Mouse (Mus musculus) stomach, embryonic 16.5 days (tissue): ENCODE results near the gene Jagn1. TPM values are rescaled to one million over a fixed set of nuclear protein-coding genes. Genes with fewer than 3 reads are reported as not detected.

Experiments
- ATAC-seq: fragments of 200-750 bp; cut with Nextera tagmentation; 2 replicates; pipeline ENCODE4 v1.8.0; 2017; ENCODE audit warnings: moderate number of reproducible peaks, moderate TSS enrichment; ENCODE audit not compliant: insufficient read depth, low FRiP score
- H3K27ac ChIP-seq: fragments of 300-500 bp; sonication (generic); 2 replicates; pipeline ENCODE4 v1.5.1; 2014; ENCODE audit warnings: low read length
- H3K27me3 ChIP-seq: fragments of 300-500 bp; sonication (generic); 2 replicates; pipeline ENCODE4 v1.6.1; 2014; ENCODE audit warnings: low read length, control low read depth, mixed read lengths; ENCODE audit not compliant: control insufficient read depth, insufficient read depth
- H3K36me3 ChIP-seq: fragments of 300-500 bp; sonication (generic); 2 replicates; pipeline ENCODE4 v1.6.1; 2014; ENCODE audit warnings: low read length; ENCODE audit not compliant: control insufficient read depth, insufficient read depth
- H3K4me1 ChIP-seq: fragments of 300-500 bp; sonication (generic); 2 replicates; pipeline ENCODE4 v1.6.1; 2014; ENCODE audit warnings: low read length, control low read depth, mixed read lengths; ENCODE audit not compliant: control insufficient read depth, insufficient read depth
- H3K4me2 ChIP-seq: fragments of 300-500 bp; sonication (generic); 2 replicates; pipeline ENCODE4 v1.6.1; 2014; ENCODE audit warnings: low read depth, low read length, mixed read lengths
- H3K4me3 ChIP-seq: fragments of 300-500 bp; sonication (generic); replicated peaks from 2 replicates; pipeline ENCODE4 v1.5.1; 2014; ENCODE audit warnings: mild to moderate bottlenecking, low read length
- H3K9ac ChIP-seq: fragments of 300-500 bp; sonication (generic); 2 replicates; pipeline ENCODE4 v1.6.1; 2014; ENCODE audit warnings: low read length
- H3K9me3 ChIP-seq: fragments of 300-500 bp; sonication (generic); replicated peaks from 2 replicates; pipeline ENCODE4 v1.6.1; 2016; ENCODE audit warnings: low read length, control low read depth; ENCODE audit not compliant: control insufficient read depth
- WGBS: fragments of 180-500 bp; shearing (Covaris S2); extraction: QIAGEN DNeasy Blood & Tissue Kit; methylation state at CpG from one replicate; pipeline ENCODE4 v1.1.7; 2014; 5-methylcytosine and 5-hydroxymethylcytosine counted together
- polyA plus RNA-seq: library from polyadenylated mRNA; unstranded; fragments of >200 nt; fragmentation: Nextera tagmentation; extraction: Ambion mirVana; gene quantifications from 2 replicates; pipeline ENCODE4 v1.2.1, GENCODE M21; 2015

The Jagn1 gene
- polyA plus RNA-seq, 1 experiment from 2014 or later, result 88.5 TPM

DNA sequence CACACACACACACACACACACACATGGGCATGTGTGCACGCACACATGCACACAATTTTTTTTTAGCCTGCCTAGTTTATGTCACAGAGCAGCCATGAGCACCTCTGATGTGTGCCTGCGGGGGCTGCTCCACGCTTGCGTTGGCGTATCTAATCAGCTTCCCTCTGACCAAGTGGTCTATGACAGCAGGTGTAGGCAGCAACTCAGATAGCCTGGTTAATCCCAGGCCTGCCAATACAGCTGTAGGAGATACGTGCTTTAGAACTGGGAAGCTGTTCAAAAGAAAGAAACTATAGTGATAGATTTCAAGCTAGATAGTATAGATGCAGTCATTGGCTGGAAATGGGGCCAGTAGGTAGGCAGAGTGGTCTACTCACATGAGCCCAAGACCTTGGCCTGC lies 31.3 kb downstream of the Jagn1 start:
- Histone ChIP-seq H3K4me3 (no peak overlapping the region), H3K9ac (no peak overlapping the region), H3K9me3 (no peaks in the 10 kb centered on the region), H3K36me3 (no peaks in the 10 kb centered on the region), H3K4me1 (peaks cover 20% of the 10 kb centered on the region), H3K4me2 (no peak overlapping the region), H3K27ac (no peak overlapping the region), H3K27me3 (no peaks in the 10 kb centered on the region)
- 86% methylated on average over 6 of the region's 6 CpGs for WGBS
- no peak for ATAC-seq

DNA sequence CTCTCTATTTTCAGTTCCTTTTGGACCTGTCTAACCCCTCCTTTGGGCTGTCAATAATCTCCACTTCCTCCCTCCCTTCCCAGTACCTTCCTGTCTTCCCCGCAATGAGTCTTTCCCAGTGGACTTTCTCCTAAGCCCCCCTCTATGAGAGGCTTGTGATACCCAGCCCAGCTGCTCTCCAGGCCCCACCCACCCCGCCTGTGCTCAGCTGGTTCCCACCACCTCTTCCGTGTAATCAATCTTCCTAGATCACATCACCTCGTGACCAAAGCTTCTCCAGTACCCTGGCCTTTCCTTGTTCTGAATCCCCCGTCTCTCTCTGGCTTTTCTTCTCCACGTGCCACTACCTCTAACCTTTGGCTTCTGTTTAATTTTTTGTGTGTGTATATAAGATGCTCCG lies 35.0 kb downstream of the Jagn1 start:
- Histone ChIP-seq H3K4me3 (no peak overlapping the region), H3K9ac (no peak overlapping the region), H3K4me2 (no peak overlapping the region), H3K36me3 (no peaks in the 10 kb centered on the region), H3K4me1 (peaks cover 7% of the 10 kb centered on the region), H3K27ac (no peak overlapping the region), H3K9me3 (no peaks in the 10 kb centered on the region), H3K27me3 (0 out of 2 replicates have a peak, but pooled peaks cover 3% of the 10 kb centered on the region)
- no peak for ATAC-seq
- WGBS, result 22% methylated on average over 7 of the region's 7 CpGs

DNA sequence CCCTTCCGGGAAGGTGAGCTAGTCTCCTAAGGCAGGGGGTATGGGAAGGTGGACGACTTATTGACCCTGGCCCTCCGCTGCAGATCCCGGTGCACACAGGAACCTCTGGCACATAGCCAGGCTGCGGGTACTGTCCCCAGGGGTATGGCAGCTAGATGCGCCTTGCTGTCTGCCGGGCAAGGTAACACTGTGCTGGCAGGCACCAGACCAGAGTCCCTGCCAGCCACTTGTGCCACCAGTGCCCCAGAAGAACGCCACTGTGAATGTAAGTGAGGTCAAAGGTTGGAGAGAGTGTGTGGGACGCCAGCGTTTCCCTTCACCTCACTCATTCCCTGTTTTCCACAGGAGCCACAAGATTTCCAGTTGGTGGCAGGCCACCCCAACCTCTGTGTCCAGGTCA lies 36.5 kb downstream of the Jagn1 start:
- WGBS, result 86% methylated on average over 10 of the region's 10 CpGs
- H3K9ac ChIP-seq, result no peak overlapping the region
- no peak overlapping the region for H3K4me2 ChIP-seq
- 0 out of 2 replicates have a peak, but pooled peaks cover 7% of the 10 kb centered on the region for H3K27me3 ChIP-seq
- H3K4me3 ChIP-seq, result no peak overlapping the region
- ATAC-seq, result no peak
- no peaks in the 10 kb centered on the region for H3K9me3 ChIP-seq
- no peaks in the 10 kb centered on the region for H3K36me3 ChIP-seq
- H3K4me1 ChIP-seq, result peaks cover 10% of the 10 kb centered on the region
- no peak overlapping the region for H3K27ac ChIP-seq

GRCm38 (mm10) chr6:113480555-113481373 lies 38.4 kb downstream of the Jagn1 start:
- 0 out of 2 replicates have a peak overlapping the region, but pooled peaks have one; percentile 38 for H3K27ac ChIP-seq
- no peak overlapping the region for H3K4me2 ChIP-seq
- H3K9me3 ChIP-seq, result no peaks in the 10 kb centered on the region
- H3K4me1 ChIP-seq, result peaks cover 11% of the 10 kb centered on the region
- ATAC-seq, result peak; percentile 16; the same call in 1 of the 2 replicates
- 0 out of 2 replicates have a peak, but pooled peaks cover 7% of the 10 kb centered on the region for H3K27me3 ChIP-seq
- H3K4me3 ChIP-seq, result no peak overlapping the region
- H3K9ac ChIP-seq, result no peak overlapping the region
- H3K36me3 ChIP-seq, result no peaks in the 10 kb centered on the region
- WGBS, result 55% methylated on average over 18 of the region's 18 CpGs

DNA sequence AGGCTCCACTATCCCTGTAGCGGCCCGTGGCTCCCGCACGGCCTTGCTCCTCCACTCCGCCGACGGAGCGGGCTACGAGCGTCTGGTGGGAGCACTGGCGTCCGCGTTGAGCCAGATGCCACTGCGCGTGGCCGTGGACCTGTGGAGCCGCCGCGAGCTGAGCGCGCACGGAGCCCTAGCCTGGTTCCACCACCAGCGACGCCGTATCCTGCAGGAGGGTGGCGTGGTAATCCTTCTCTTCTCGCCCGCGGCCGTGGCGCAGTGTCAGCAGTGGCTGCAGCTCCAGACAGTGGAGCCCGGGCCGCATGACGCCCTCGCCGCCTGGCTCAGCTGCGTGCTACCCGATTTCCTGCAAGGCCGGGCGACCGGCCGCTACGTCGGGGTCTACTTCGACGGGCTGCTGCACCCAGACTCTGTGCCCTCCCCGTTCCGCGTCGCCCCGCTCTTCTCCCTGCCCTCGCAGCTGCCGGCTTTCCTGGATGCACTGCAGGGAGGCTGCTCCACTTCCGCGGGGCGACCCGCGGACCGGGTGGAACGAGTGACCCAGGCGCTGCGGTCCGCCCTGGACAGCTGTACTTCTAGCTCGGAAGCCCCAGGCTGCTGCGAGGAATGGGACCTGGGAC lies 40.2 kb downstream of the Jagn1 start:
- peak overlapping the region; percentile 89 for H3K4me2 ChIP-seq
- H3K36me3 ChIP-seq, result no peaks in the 10 kb centered on the region
- H3K27ac ChIP-seq, result peak overlapping the region; percentile 75
- H3K4me1 ChIP-seq, result peaks cover 17% of the 10 kb centered on the region
- H3K9me3 ChIP-seq, result no peaks in the 10 kb centered on the region
- 0 out of 2 replicates have a peak, but pooled peaks cover 7% of the 10 kb centered on the region for H3K27me3 ChIP-seq
- peak overlapping the region; percentile 68 for H3K9ac ChIP-seq
- H3K4me3 ChIP-seq, result peak overlapping the region; percentile 52
- WGBS, result 2% methylated on average over 63 of the region's 65 CpGs
- ATAC-seq, result peak; percentile 43

GRCm38 (mm10) chr6:113483100-113483615 lies 40.8 kb downstream of the Jagn1 start, which contains the start of gene Creld1:
TSS of gene Creld1 (plus strand) at chr6:113483297.
- WGBS, result under 1% methylated on average over 26 of the region's 26 CpGs
- peak; percentile 94 for ATAC-seq
- H3K4me1 ChIP-seq, result peaks cover 21% of the 10 kb centered on the region

GRCm38 (mm10) chr6:113483729-113484128 lies 41.4 kb downstream of the Jagn1 start:
- H3K4me1 ChIP-seq, result peaks cover 21% of the 10 kb centered on the region
- H3K9ac ChIP-seq, result peak overlapping the region; percentile 69
- 0 out of 2 replicates have a peak, but pooled peaks cover 7% of the 10 kb centered on the region for H3K27me3 ChIP-seq
- H3K27ac ChIP-seq, result peak overlapping the region; percentile 72
- 8% methylated on average over 10 of the region's 10 CpGs for WGBS
- H3K4me2 ChIP-seq, result peak overlapping the region; percentile 89
- no peaks in the 10 kb centered on the region for H3K36me3 ChIP-seq
- H3K9me3 ChIP-seq, result no peaks in the 10 kb centered on the region
- 0 out of 2 replicates have a peak, but pooled peaks have one; percentile 16 for ATAC-seq
- peak overlapping the region; percentile 52 for H3K4me3 ChIP-seq

More at GRCm38 (mm10) chr6:113483100-113483615, 40.8 kb downstream of the Jagn1 start, which contains the start of gene Creld1:
- peak within 1 kb of the TSS; percentile 75 for H3K27ac ChIP-seq
- H3K9ac ChIP-seq, result peak within 1 kb of the TSS; percentile 69
- H3K36me3 ChIP-seq, result no peaks in the 10 kb centered on the region
- H3K9me3 ChIP-seq, result no peaks in the 10 kb centered on the region
- 0 out of 2 replicates have a peak, but pooled peaks cover 7% of the 10 kb centered on the region for H3K27me3 ChIP-seq
- H3K4me3 ChIP-seq, result peak within 1 kb of the TSS; percentile 52
- H3K4me2 ChIP-seq, result peak within 1 kb of the TSS; percentile 89

DNA sequence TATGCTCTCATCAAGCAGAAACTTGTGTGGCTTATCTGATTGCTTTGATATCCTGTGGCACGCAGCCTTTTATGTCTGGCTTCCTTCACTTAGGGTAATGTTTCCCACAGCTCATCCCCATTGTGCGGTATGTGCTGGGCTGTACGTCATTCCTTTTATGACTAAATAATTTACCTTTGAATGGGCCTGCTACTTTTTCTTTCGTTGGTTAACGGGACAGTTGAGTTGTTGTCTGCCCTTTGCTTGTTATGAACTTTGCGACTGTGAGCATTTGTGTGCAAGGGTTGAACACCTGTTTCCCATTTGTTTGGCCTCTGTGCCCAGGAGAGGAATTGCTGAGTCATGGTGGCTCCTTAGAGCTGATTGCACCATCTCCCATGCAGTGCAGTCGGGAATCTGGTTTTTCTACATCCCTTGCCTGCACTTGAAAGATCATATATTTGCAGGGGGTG lies 44.8 kb downstream of the Jagn1 start:
- no peak overlapping the region for H3K9ac ChIP-seq
- no peak overlapping the region for H3K4me2 ChIP-seq
- peak overlapping the region; percentile 48; the same call in 1 of the 2 replicates for H3K27ac ChIP-seq
- 47% methylated on average over 7 of the region's 7 CpGs for WGBS
- ATAC-seq, result no peak
- no peak overlapping the region for H3K4me3 ChIP-seq
- H3K36me3 ChIP-seq, result peaks cover 4% of the 10 kb centered on the region
- H3K27me3 ChIP-seq, result 0 out of 2 replicates have a peak, but pooled peaks cover 6% of the 10 kb centered on the region
- no peaks in the 10 kb centered on the region for H3K9me3 ChIP-seq
- peaks cover 21% of the 10 kb centered on the region for H3K4me1 ChIP-seq
